Mouse (Mus musculus) heart, adult 2 months (tissue): ENCODE measurements at regions not wholly inside any gene's neighbourhood (a gene's known extent, or its start where the extent isn't known, plus 50 kb on each side); places are given as distances from the start of the nearest gene placed in this dataset.

Experiments used
- CTCF ChIP-seq: fragments of 200-600 bp; IDR thresholded peaks from 2 replicates; pipeline ENCODE4 v1.8.1; 2022; ENCODE audit warnings: antibody characterized with exemption, mild to moderate bottlenecking, moderate library complexity
- POLR2A ChIP-seq: fragments of 200-500 bp; IDR thresholded peaks from 2 replicates; pipeline ENCODE4 v1.6.1; 2011; ENCODE audit warnings: mild to moderate bottlenecking, low read depth, low read length, control low read depth; ENCODE audit not compliant: insufficient read depth

- no peak for TF ChIP-seq POLR2A
- TF ChIP-seq CTCF, result no peak
Measured at GRCm38 (mm10) chr4:149840511-149841292, 66.6 kb upstream of the Slc25a33 start.
